Mouse (Mus musculus): ENCODE data around the gene Zeb2. TPM values are rescaled to one million over a fixed set of nuclear protein-coding genes. Genes with fewer than 3 reads are reported as not detected.

The Zeb2 gene
- polyA plus RNA-seq, 1 experiment from 2014 or later, result 49.0 TPM

- H3K4me2 ChIP-seq (ENCODE audit: low read depth, low read length), result 0 out of 2 replicates have a peak overlapping the region, but pooled peaks have one; percentile 10
Measured at GRCm38 (mm10) chr2:45097969-45098368, 19.2 kb downstream of the Zeb2 start.

GRCm38 (mm10) chr2:45096638-45097247, 20.5 kb downstream of the Zeb2 start:
- Histone ChIP-seq H3K4me1 (ENCODE audit: control insufficient read depth, insufficient read depth, low read length) (0 out of 2 replicates have a peak, but pooled peaks cover 7% of the 10 kb centered on the region), H3K9me3 (ENCODE audit: control insufficient read depth, low read length) (no peaks in the 10 kb centered on the region), H3K4me3 (ENCODE audit: low read depth, low read length) (no peak overlapping the region), H3K9ac (ENCODE audit: low read depth, low read length) (no peak overlapping the region), H3K36me3 (ENCODE audit: control insufficient read depth, insufficient read depth, low read length) (peaks cover 19% of the 10 kb centered on the region), H3K27me3 (replicated peaks; ENCODE audit: control insufficient read depth, insufficient read depth, low read length) (no peaks in the 10 kb centered on the region), H3K27ac (replicated peaks; ENCODE audit: low read depth, low read length) (peak overlapping the region; percentile 22; the same call in 1 of the 2 replicates), H3K4me2 (ENCODE audit: low read depth, low read length) (no peak overlapping the region)
- no peak for ATAC-seq (ENCODE audit: low read depth)
- 34% methylated on average over 10 of the region's 10 CpGs for WGBS
- DNase-seq (ENCODE audit: low spot score), result no peak

More at GRCm38 (mm10) chr2:45097969-45098368, 19.2 kb downstream of the Zeb2 start:
- DNase-seq (ENCODE audit: low spot score), result no peak
- H3K36me3 ChIP-seq (ENCODE audit: control insufficient read depth, insufficient read depth, low read length), result peaks cover 14% of the 10 kb centered on the region; the same call in 1 of the 2 replicates
- no peak overlapping the region for H3K27ac ChIP-seq (replicated peaks; ENCODE audit: low read depth, low read length)
- no peak overlapping the region for H3K4me3 ChIP-seq (ENCODE audit: low read depth, low read length)
- 22% methylated on average over 5 of the region's 5 CpGs for WGBS
- H3K4me1 ChIP-seq (ENCODE audit: control insufficient read depth, insufficient read depth, low read length), result peaks cover 18% of the 10 kb centered on the region; the same call in 1 of the 2 replicates
- H3K9me3 ChIP-seq (ENCODE audit: control insufficient read depth, low read length), result no peaks in the 10 kb centered on the region
- no peaks in the 10 kb centered on the region for H3K27me3 ChIP-seq (replicated peaks; ENCODE audit: control insufficient read depth, insufficient read depth, low read length)
- H3K9ac ChIP-seq (ENCODE audit: low read depth, low read length), result no peak overlapping the region
- ATAC-seq (ENCODE audit: low read depth), result no peak

- peak; percentile 41 for DNase-seq (ENCODE audit: low spot score)
- no peak overlapping the region; the same call in 1 of the 2 replicates for H3K27ac ChIP-seq (replicated peaks; ENCODE audit: low read depth, low read length)
- no peaks in the 10 kb centered on the region for H3K27me3 ChIP-seq (replicated peaks; ENCODE audit: control insufficient read depth, insufficient read depth, low read length)
- 47% methylated on average over 9 of the region's 9 CpGs for WGBS
- 0 out of 2 replicates have a peak, but pooled peaks cover 7% of the 10 kb centered on the region for H3K4me1 ChIP-seq (ENCODE audit: control insufficient read depth, insufficient read depth, low read length)
- H3K4me2 ChIP-seq (ENCODE audit: low read depth, low read length), result no peak overlapping the region
- peaks cover 22% of the 10 kb centered on the region for H3K36me3 ChIP-seq (ENCODE audit: control insufficient read depth, insufficient read depth, low read length)
- H3K4me3 ChIP-seq (ENCODE audit: low read depth, low read length), result no peak overlapping the region
- no peaks in the 10 kb centered on the region for H3K9me3 ChIP-seq (ENCODE audit: control insufficient read depth, low read length)
- ATAC-seq (ENCODE audit: low read depth), result no peak
- no peak overlapping the region for H3K9ac ChIP-seq (ENCODE audit: low read depth, low read length)
Measured at GRCm38 (mm10) chr2:45095825-45096224, 21.4 kb downstream of the Zeb2 start.

GRCm38 (mm10) chr2:45094371-45094967, 22.7 kb downstream of the Zeb2 start:
- no peak overlapping the region for H3K9ac ChIP-seq (ENCODE audit: low read depth, low read length)
- no peaks in the 10 kb centered on the region for H3K27me3 ChIP-seq (replicated peaks; ENCODE audit: control insufficient read depth, insufficient read depth, low read length)
- H3K4me1 ChIP-seq (ENCODE audit: control insufficient read depth, insufficient read depth, low read length), result peaks cover 10% of the 10 kb centered on the region
- H3K9me3 ChIP-seq (ENCODE audit: control insufficient read depth, low read length), result no peaks in the 10 kb centered on the region
- H3K4me2 ChIP-seq (ENCODE audit: low read depth, low read length), result no peak overlapping the region
- ATAC-seq (ENCODE audit: low read depth), result no peak
- H3K27ac ChIP-seq (replicated peaks; ENCODE audit: low read depth, low read length), result no peak overlapping the region
- peaks cover 22% of the 10 kb centered on the region for H3K36me3 ChIP-seq (ENCODE audit: control insufficient read depth, insufficient read depth, low read length)
- DNase-seq (ENCODE audit: low spot score), result no peak
- no peak overlapping the region for H3K4me3 ChIP-seq (ENCODE audit: low read depth, low read length)
- 76% methylated on average over 2 of the region's 2 CpGs for whole genome bisulfite sequencing

- Histone ChIP-seq H3K27me3 (replicated peaks; ENCODE audit: control insufficient read depth, insufficient read depth, low read length) (no peaks in the 10 kb centered on the region), H3K4me2 (ENCODE audit: low read depth, low read length) (no peak overlapping the region), H3K9me3 (ENCODE audit: control insufficient read depth, low read length) (no peaks in the 10 kb centered on the region), H3K4me3 (ENCODE audit: low read depth, low read length) (no peak overlapping the region), H3K4me1 (ENCODE audit: control insufficient read depth, insufficient read depth, low read length) (peaks cover 19% of the 10 kb centered on the region), H3K27ac (replicated peaks; ENCODE audit: low read depth, low read length) (no peak overlapping the region), H3K36me3 (ENCODE audit: control insufficient read depth, insufficient read depth, low read length) (peaks cover 22% of the 10 kb centered on the region), H3K9ac (ENCODE audit: low read depth, low read length) (no peak overlapping the region)
- no peak for ATAC-seq (ENCODE audit: low read depth)
- DNase-seq (ENCODE audit: low spot score), result no peak
- 91% methylated on average over 7 of the region's 7 CpGs for WGBS
Measured at GRCm38 (mm10) chr2:45093479-45093878, 23.7 kb downstream of the Zeb2 start.

- Histone ChIP-seq H3K27ac (replicated peaks; ENCODE audit: low read depth, low read length) (no peak overlapping the region), H3K4me3 (ENCODE audit: low read depth, low read length) (no peak overlapping the region), H3K9me3 (ENCODE audit: control insufficient read depth, low read length) (no peaks in the 10 kb centered on the region), H3K4me1 (ENCODE audit: control insufficient read depth, insufficient read depth, low read length) (peaks cover 19% of the 10 kb centered on the region), H3K9ac (ENCODE audit: low read depth, low read length) (no peak overlapping the region), H3K27me3 (replicated peaks; ENCODE audit: control insufficient read depth, insufficient read depth, low read length) (no peaks in the 10 kb centered on the region), H3K36me3 (ENCODE audit: control insufficient read depth, insufficient read depth, low read length) (peaks cover 22% of the 10 kb centered on the region), H3K4me2 (ENCODE audit: low read depth, low read length) (no peak overlapping the region)
- WGBS, result 88% methylated on average over 5 of the region's 5 CpGs
- DNase-seq (ENCODE audit: low spot score), result no peak
- ATAC-seq (ENCODE audit: low read depth), result no peak
Measured at GRCm38 (mm10) chr2:45092654-45093053, 24.5 kb downstream of the Zeb2 start.

GRCm38 (mm10) chr2:45090529-45091297, 26.5 kb downstream of the Zeb2 start:
- H3K27ac ChIP-seq (replicated peaks; ENCODE audit: low read depth, low read length), result no peak overlapping the region
- H3K27me3 ChIP-seq (replicated peaks; ENCODE audit: control insufficient read depth, insufficient read depth, low read length), result no peaks in the 10 kb centered on the region
- WGBS, result 87% methylated on average over 8 of the region's 8 CpGs
- peaks cover 19% of the 10 kb centered on the region for H3K36me3 ChIP-seq (ENCODE audit: control insufficient read depth, insufficient read depth, low read length)
- H3K4me3 ChIP-seq (ENCODE audit: low read depth, low read length), result no peak overlapping the region
- no peak overlapping the region for H3K9ac ChIP-seq (ENCODE audit: low read depth, low read length)
- DNase-seq (ENCODE audit: low spot score) (no peak), ATAC-seq (ENCODE audit: low read depth) (no peak)
- H3K9me3 ChIP-seq (ENCODE audit: control insufficient read depth, low read length), result no peaks in the 10 kb centered on the region
- H3K4me2 ChIP-seq (ENCODE audit: low read depth, low read length), result no peak overlapping the region
- H3K4me1 ChIP-seq (ENCODE audit: control insufficient read depth, insufficient read depth, low read length), result peaks cover 18% of the 10 kb centered on the region

- 58% methylated on average over 3 of the region's 3 CpGs for WGBS
- ATAC-seq (ENCODE audit: low read depth), result no peak
- peaks cover 18% of the 10 kb centered on the region for H3K4me1 ChIP-seq (ENCODE audit: control insufficient read depth, insufficient read depth, low read length)
- DNase-seq (ENCODE audit: low spot score), result no peak
- no peak overlapping the region for H3K27ac ChIP-seq (replicated peaks; ENCODE audit: low read depth, low read length)
- no peak overlapping the region for H3K4me2 ChIP-seq (ENCODE audit: low read depth, low read length)
- no peaks in the 10 kb centered on the region for H3K27me3 ChIP-seq (replicated peaks; ENCODE audit: control insufficient read depth, insufficient read depth, low read length)
- no peak overlapping the region for H3K4me3 ChIP-seq (ENCODE audit: low read depth, low read length)
- H3K9ac ChIP-seq (ENCODE audit: low read depth, low read length), result no peak overlapping the region
- H3K9me3 ChIP-seq (ENCODE audit: control insufficient read depth, low read length), result no peaks in the 10 kb centered on the region
- H3K36me3 ChIP-seq (ENCODE audit: control insufficient read depth, insufficient read depth, low read length), result peaks cover 8% of the 10 kb centered on the region; the same call in 1 of the 2 replicates
Measured at GRCm38 (mm10) chr2:45089251-45089530, 28.0 kb downstream of the Zeb2 start.
